Mouse (Mus musculus) liver, embryonic 12.5 days (tissue): Measurements from ENCODE around the gene 1700010I14Rik. TPM values are rescaled to one million over a fixed set of nuclear protein-coding genes. Genes with fewer than 3 reads are reported as not detected.

ENCODE experiments used
- ATAC-seq: fragments of 200-750 bp; cut with Nextera tagmentation; 2 replicates; pipeline ENCODE4 v1.8.0; 2017; ENCODE audit warnings: moderate number of reproducible peaks, mild to moderate bottlenecking, moderate library complexity
- H3K27ac ChIP-seq: fragments of 300-500 bp; sonication (generic); 2 replicates; pipeline ENCODE4 v1.5.1; 2016; ENCODE audit warnings: mild to moderate bottlenecking
- H3K27me3 ChIP-seq: fragments of 300-500 bp; sonication (generic); replicated peaks from 2 replicates; pipeline ENCODE4 v1.6.1; 2016; ENCODE audit warnings: mild to moderate bottlenecking, moderate library complexity
- H3K36me3 ChIP-seq: fragments of 300-500 bp; sonication (generic); 2 replicates; pipeline ENCODE4 v1.6.1; 2016; ENCODE audit warnings: mild to moderate bottlenecking, moderate library complexity
- H3K4me1 ChIP-seq: fragments of 300-500 bp; sonication (generic); 2 replicates; pipeline ENCODE4 v1.6.1; 2016
- H3K4me2 ChIP-seq: fragments of 300-500 bp; sonication (generic); 2 replicates; pipeline ENCODE4 v1.6.1; 2016; ENCODE audit warnings: mild to moderate bottlenecking, moderate library complexity
- H3K4me3 ChIP-seq: fragments of 300-500 bp; sonication (generic); 2 replicates; pipeline ENCODE4 v1.5.1; 2016; ENCODE audit warnings: mild to moderate bottlenecking, moderate library complexity
- H3K9ac ChIP-seq: fragments of 300-500 bp; sonication (generic); 2 replicates; pipeline ENCODE4 v1.6.1; 2016; ENCODE audit warnings: mild to moderate bottlenecking, moderate library complexity
- H3K9me3 ChIP-seq: fragments of 300-500 bp; sonication (generic); replicated peaks from 2 replicates; pipeline ENCODE4 v1.6.1; 2016; ENCODE audit warnings: mild to moderate bottlenecking, moderate library complexity
- WGBS: fragments of 180-500 bp; shearing (Covaris S2); methylation state at CpG from one replicate; pipeline ENCODE4 v1.1.7; 2016; ENCODE audit not compliant: insufficient replicate concordance; 5-methylcytosine and 5-hydroxymethylcytosine counted together
- polyA plus RNA-seq: library from polyadenylated mRNA; unstranded; fragments of >200 nt; fragmentation: Nextera tagmentation; extraction: Ambion mirVana; gene quantifications from 2 replicates; pipeline ENCODE4 v1.2.1, GENCODE M21; 2016

The 1700010I14Rik gene
- polyA plus RNA-seq, 1 experiment from 2014 or later: 1.0 TPM

- H3K36me3 ChIP-seq: no peaks in the 10 kb centered on the region
- ATAC-seq: no peak
- H3K4me2 ChIP-seq: peak overlapping the region; percentile 37
- H3K9ac ChIP-seq: no peak overlapping the region
- no peaks in the 10 kb centered on the region for H3K4me1 ChIP-seq
- H3K9me3 ChIP-seq: no peaks in the 10 kb centered on the region
- no peaks in the 10 kb centered on the region for H3K27me3 ChIP-seq
- H3K27ac ChIP-seq: no peak overlapping the region
- H3K4me3 ChIP-seq: no peak overlapping the region
- 13% methylated on average over 24 of the region's 24 CpGs for WGBS
Observed at GRCm38 (mm10) chr17:9031241-9032141, 43.4 kb downstream of the 1700010I14Rik start.

GRCm38 (mm10) chr17:9032362-9033044 lies 44.4 kb downstream of the 1700010I14Rik start:
- Histone ChIP-seq H3K9ac (no peak overlapping the region), H3K27me3 (no peaks in the 10 kb centered on the region), H3K4me2 (no peak overlapping the region), H3K4me1 (no peaks in the 10 kb centered on the region), H3K36me3 (no peaks in the 10 kb centered on the region), H3K4me3 (no peak overlapping the region), H3K9me3 (no peaks in the 10 kb centered on the region), H3K27ac (no peak overlapping the region)
- ATAC-seq: no peak
- 56% methylated on average over 6 of the region's 6 CpGs for WGBS

- Histone ChIP-seq H3K27me3 (no peaks in the 10 kb centered on the region), H3K9me3 (no peaks in the 10 kb centered on the region), H3K9ac (no peak overlapping the region), H3K4me2 (no peak overlapping the region), H3K27ac (no peak overlapping the region), H3K4me1 (no peaks in the 10 kb centered on the region), H3K4me3 (no peak overlapping the region), H3K36me3 (no peaks in the 10 kb centered on the region)
- no peak for ATAC-seq
- WGBS: 55% methylated on average over 5 of the region's 5 CpGs
Observed at GRCm38 (mm10) chr17:9033511-9033910, 45.4 kb downstream of the 1700010I14Rik start.

GRCm38 (mm10) chr17:9035561-9036348 lies 47.6 kb downstream of the 1700010I14Rik start:
- WGBS: 62% methylated on average over 8 of the region's 8 CpGs
- H3K27ac ChIP-seq: no peak overlapping the region
- H3K9me3 ChIP-seq: no peaks in the 10 kb centered on the region
- H3K9ac ChIP-seq: no peak overlapping the region
- no peaks in the 10 kb centered on the region for H3K36me3 ChIP-seq
- no peaks in the 10 kb centered on the region for H3K4me1 ChIP-seq
- no peak for ATAC-seq
- no peak overlapping the region for H3K4me3 ChIP-seq
- H3K4me2 ChIP-seq: no peak overlapping the region
- H3K27me3 ChIP-seq: no peaks in the 10 kb centered on the region

- no peak overlapping the region for H3K4me2 ChIP-seq
- H3K9me3 ChIP-seq: no peaks in the 10 kb centered on the region
- WGBS: 36% methylated on average over 2 of the region's 2 CpGs
- no peak overlapping the region for H3K27ac ChIP-seq
- no peak overlapping the region for H3K4me3 ChIP-seq
- ATAC-seq: no peak
- no peak overlapping the region for H3K9ac ChIP-seq
- no peaks in the 10 kb centered on the region for H3K36me3 ChIP-seq
- H3K27me3 ChIP-seq: no peaks in the 10 kb centered on the region
- H3K4me1 ChIP-seq: no peaks in the 10 kb centered on the region
Observed at GRCm38 (mm10) chr17:9042723-9043122, 54.6 kb downstream of the 1700010I14Rik start.

GRCm38 (mm10) chr17:9052441-9052980 lies 64.4 kb downstream of the 1700010I14Rik start:
- Histone ChIP-seq H3K4me3 (no peak overlapping the region), H3K27me3 (no peaks in the 10 kb centered on the region), H3K36me3 (no peaks in the 10 kb centered on the region), H3K4me2 (no peak overlapping the region), H3K9me3 (no peaks in the 10 kb centered on the region), H3K4me1 (no peaks in the 10 kb centered on the region), H3K9ac (no peak overlapping the region), H3K27ac (no peak overlapping the region)
- WGBS: 61% methylated on average over 13 of the region's 13 CpGs
- no peak for ATAC-seq

GRCm38 (mm10) chr17:9059360-9059932 lies 71.3 kb downstream of the 1700010I14Rik start:
- no peak for ATAC-seq
- no peak overlapping the region for H3K4me3 ChIP-seq
- H3K36me3 ChIP-seq: no peaks in the 10 kb centered on the region
- no peak overlapping the region for H3K9ac ChIP-seq
- no peaks in the 10 kb centered on the region for H3K9me3 ChIP-seq
- no peak overlapping the region for H3K27ac ChIP-seq
- 69% methylated on average over 8 of the region's 8 CpGs for WGBS
- no peaks in the 10 kb centered on the region for H3K4me1 ChIP-seq
- no peak overlapping the region for H3K4me2 ChIP-seq
- H3K27me3 ChIP-seq: no peaks in the 10 kb centered on the region
